In the genomic region with DNA sequence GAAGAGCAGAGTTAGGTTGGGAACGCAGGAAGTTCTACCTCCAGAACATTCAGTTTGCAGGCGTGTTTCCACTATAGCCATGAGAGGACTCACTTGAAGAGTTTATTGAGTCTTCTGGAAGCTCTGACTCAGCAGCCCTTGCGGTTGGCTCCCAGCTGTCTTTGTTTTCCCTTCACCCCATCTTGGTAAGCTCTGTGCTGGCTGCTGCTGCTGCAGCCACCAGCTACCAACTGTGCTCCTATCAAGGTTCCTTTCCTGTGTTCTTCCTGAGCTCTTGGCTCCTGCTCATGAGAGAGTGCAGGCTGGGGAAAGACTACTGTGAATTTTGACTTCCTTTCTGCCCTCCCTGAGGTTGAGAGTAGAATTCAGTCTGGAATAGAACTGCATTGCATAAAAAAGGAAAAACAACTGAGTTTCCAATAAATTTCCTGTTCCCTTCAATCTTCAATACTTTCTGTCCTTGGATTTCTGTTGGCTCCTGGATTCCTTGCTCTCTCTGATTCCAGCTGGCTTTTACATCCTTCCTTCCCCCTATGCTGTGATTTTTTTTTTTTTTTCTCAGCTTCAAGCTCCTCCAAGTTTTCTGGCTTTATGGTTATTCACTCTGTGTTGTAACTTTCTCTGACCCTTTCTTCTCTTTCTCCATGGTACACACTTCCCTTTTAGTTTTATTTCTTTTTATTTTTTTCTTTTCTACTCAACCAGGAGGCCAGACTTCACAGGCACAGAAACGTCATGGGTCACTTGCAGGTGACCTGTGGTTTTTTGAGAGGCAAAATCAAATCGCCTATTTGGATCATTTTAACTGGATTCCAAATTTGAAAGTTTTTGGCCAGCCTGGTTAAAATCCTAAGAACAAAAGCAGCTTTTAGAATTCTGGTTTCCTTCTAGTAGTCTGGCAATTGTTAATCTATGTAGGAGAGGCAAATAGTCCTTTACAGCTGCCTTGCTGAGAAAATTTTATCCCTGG, we compare ENCODE assay signal across 9 mouse cellular contexts. TPM values are rescaled to one million over a fixed set of nuclear protein-coding genes. Genes with fewer than 3 reads are reported as not detected.
DNase-seq lines count a peak whose midpoint lies in the region; ATAC-seq lines count a peak whose summit lies in the region.
"Had no signal": no experiment of that assay in that cellular context is flagged by ENCODE, and none has a peak within 500 bp of the region (broad histone marks: within the 10 kb centered on the region; RNA-seq: fewer than 3 reads in every experiment).

No protein-coding gene starts in this region.

- peak; percentile 37 to 71; a peak in 2 of 4 replicates for ATAC-seq in hematopoietic stem cell, adult 5-6 weeks (replicated peaks in 1 of 2; ENCODE audit: insufficient read depth in 1 of 2, low FRiP score in 2 of 2, low TSS enrichment in 1 of 2, low read depth in 1 of 2, poor library complexity in 2 of 2, severe bottlenecking in 2 of 2)
- ATAC-seq in neutrophil, adult 5-6 weeks (ENCODE audit: extremely low read depth, insufficient number of reproducible peaks, low FRiP score, poor library complexity, severe bottlenecking) = 0 out of 2 replicates have a peak, but pooled peaks have one; percentile 13

- peak; percentile 58 to 78 for DNase-seq in frontal cortex, adult 2 months (ENCODE audit: extremely low spot score in 1 of 2, low spot score in 1 of 2)
- no peak for DNase-seq in frontal cortex, postnatal 14 days (ENCODE audit: low spot score in 2 of 2)
- DNase-seq in urinary bladder, postnatal 36 days (ENCODE audit: low spot score in 2 of 2) = peak; percentile 24 to 35
- no peak for DNase-seq in urinary bladder, postnatal 4 days (ENCODE audit: low spot score in 2 of 2)
- DNase-seq in spleen, postnatal 4 days (ENCODE audit: low spot score in 2 of 2) = no peak
- no peak for DNase-seq in kidney, adult 9 months

RNA-seq across cellular contexts. Expression of gene Hmgcll1, which starts 9.9 kb away (rescaled TPM):
- 16.1 and 17.6 TPM in 2 replicates for polyA plus RNA-seq in frontal cortex, adult 2 months (2012; rRNA removed)
- not detected in 2 replicates for total RNA-seq in hematopoietic stem cell, adult 5-6 weeks (2017)
- 0.86 and 1.4 TPM in 2 replicates for total RNA-seq in neutrophil, adult 5-6 weeks (2017)
- total RNA-seq: heart, postnatal 36 days had no signal

Comparison
In these comparisons a context has a peak if more than half of its experiments do, and no peak if none do; other contexts are left out.
1. DNase-seq: peak in frontal cortex, adult 2 months (2 of 2) and urinary bladder, postnatal 36 days (2 of 2); none in frontal cortex, postnatal 14 days (0 of 2), urinary bladder, postnatal 4 days (0 of 2), spleen, postnatal 4 days (0 of 2) and kidney, adult 9 months (single experiment).